Mouse (Mus musculus) kidney, embryonic 16.5 days (tissue): ENCODE data around the gene Olfr455. TPM values are rescaled to one million over a fixed set of nuclear protein-coding genes. Genes with fewer than 3 reads are reported as not detected.

Source experiments
- ATAC-seq: fragments of 200-750 bp; cut with Nextera tagmentation; 2 replicates; pipeline ENCODE4 v1.8.0; 2017; ENCODE audit warnings: moderate TSS enrichment; ENCODE audit not compliant: low FRiP score, low TSS enrichment
- H3K27ac ChIP-seq: fragments of 300-500 bp; sonication (generic); 2 replicates; pipeline ENCODE4 v1.5.1; 2014; ENCODE audit warnings: low read length
- H3K27me3 ChIP-seq: fragments of 300-500 bp; sonication (generic); 2 replicates; pipeline ENCODE4 v1.6.1; 2014; ENCODE audit warnings: low read length, control low read depth, mixed read lengths; ENCODE audit not compliant: insufficient read depth
- H3K36me3 ChIP-seq: fragments of 300-500 bp; sonication (generic); 2 replicates; pipeline ENCODE4 v1.6.1; 2014; ENCODE audit warnings: low read length, control low read depth, mixed read lengths; ENCODE audit not compliant: insufficient read depth
- H3K4me1 ChIP-seq: fragments of 300-500 bp; sonication (generic); 2 replicates; pipeline ENCODE4 v1.6.1; 2014; ENCODE audit warnings: low read length, control low read depth, mixed read lengths; ENCODE audit not compliant: insufficient read depth
- H3K4me2 ChIP-seq: fragments of 300-500 bp; sonication (generic); replicated peaks from 2 replicates; pipeline ENCODE4 v1.6.1; 2014; ENCODE audit warnings: low read depth, low read length
- H3K4me3 ChIP-seq: fragments of 300-500 bp; sonication (generic); 2 replicates; pipeline ENCODE4 v1.5.1; 2014; ENCODE audit warnings: mild to moderate bottlenecking, low read length
- H3K9ac ChIP-seq: fragments of 300-500 bp; sonication (generic); replicated peaks from 2 replicates; pipeline ENCODE4 v1.6.1; 2014; ENCODE audit warnings: low read length
- H3K9me3 ChIP-seq: fragments of 300-500 bp; sonication (generic); 2 replicates; pipeline ENCODE4 v1.6.1; 2016; ENCODE audit warnings: low read length, control low read depth
- WGBS: fragments of 180-500 bp; shearing (Covaris S2); extraction: QIAGEN DNeasy Blood & Tissue Kit; methylation state at CpG from one replicate; pipeline ENCODE4 v1.1.7; 2014; 5-methylcytosine and 5-hydroxymethylcytosine counted together
- polyA plus RNA-seq: library from polyadenylated mRNA; unstranded; fragments of >200 nt; fragmentation: Nextera tagmentation; extraction: Ambion mirVana; gene quantifications from 2 replicates; pipeline ENCODE4 v1.2.1, GENCODE M21; 2015

The Olfr455 gene
- polyA plus RNA-seq, 1 experiment from 2014 or later: not detected

DNA sequence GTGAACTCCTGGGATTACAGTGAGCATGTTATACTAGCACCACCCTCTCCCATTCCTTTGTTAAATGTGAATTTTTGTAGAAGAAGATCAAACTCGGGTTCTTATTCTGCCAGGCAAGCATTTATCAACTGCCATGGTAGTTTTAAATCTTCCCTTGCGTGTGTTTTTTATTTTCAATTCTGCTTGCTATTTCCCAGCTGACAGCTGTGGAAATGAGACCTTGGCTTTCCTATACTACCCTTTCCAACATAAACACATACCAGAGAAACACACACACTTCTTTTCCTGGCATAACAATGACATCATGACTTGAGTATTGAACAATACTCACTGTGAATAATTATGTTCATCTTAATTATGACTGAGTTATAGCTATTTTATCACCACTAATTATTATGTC is 14.9 kb upstream of the Olfr455 start:
- 33% methylated on average over 2 of the region's 2 CpGs for WGBS
- H3K4me2 ChIP-seq: no peak overlapping the region
- H3K4me3 ChIP-seq: no peak overlapping the region
- H3K9ac ChIP-seq: no peak overlapping the region
- no peaks in the 10 kb centered on the region for H3K4me1 ChIP-seq
- H3K27me3 ChIP-seq: no peaks in the 10 kb centered on the region
- no peaks in the 10 kb centered on the region for H3K36me3 ChIP-seq
- H3K27ac ChIP-seq: no peak overlapping the region
- no peak for ATAC-seq
- no peaks in the 10 kb centered on the region for H3K9me3 ChIP-seq

DNA sequence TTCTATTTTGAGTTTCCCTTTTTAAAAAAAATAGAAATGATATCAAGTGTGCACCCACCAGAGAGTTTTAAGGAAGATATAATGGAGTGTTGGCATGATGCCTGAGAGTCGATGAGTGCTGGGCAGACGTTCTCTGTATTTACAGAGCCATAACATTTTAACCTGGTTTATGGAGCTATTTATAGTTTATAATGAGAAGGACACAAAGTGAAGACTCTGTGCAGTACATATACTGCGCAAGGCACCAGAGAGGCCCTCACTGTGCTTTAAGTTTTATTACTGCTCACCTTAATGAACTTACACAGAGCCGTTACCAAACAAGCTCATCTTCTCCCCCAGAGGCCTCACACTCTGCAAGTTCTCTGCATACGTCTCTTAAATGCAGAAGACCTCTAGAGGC is 13.5 kb upstream of the Olfr455 start:
- H3K4me3 ChIP-seq: no peak overlapping the region
- no peak for ATAC-seq
- H3K9me3 ChIP-seq: no peaks in the 10 kb centered on the region
- H3K4me1 ChIP-seq: no peaks in the 10 kb centered on the region
- no peak overlapping the region for H3K27ac ChIP-seq
- no peaks in the 10 kb centered on the region for H3K27me3 ChIP-seq
- H3K36me3 ChIP-seq: no peaks in the 10 kb centered on the region
- no peak overlapping the region for H3K9ac ChIP-seq
- H3K4me2 ChIP-seq: no peak overlapping the region
- WGBS: 56% methylated on average over 5 of the region's 5 CpGs

DNA sequence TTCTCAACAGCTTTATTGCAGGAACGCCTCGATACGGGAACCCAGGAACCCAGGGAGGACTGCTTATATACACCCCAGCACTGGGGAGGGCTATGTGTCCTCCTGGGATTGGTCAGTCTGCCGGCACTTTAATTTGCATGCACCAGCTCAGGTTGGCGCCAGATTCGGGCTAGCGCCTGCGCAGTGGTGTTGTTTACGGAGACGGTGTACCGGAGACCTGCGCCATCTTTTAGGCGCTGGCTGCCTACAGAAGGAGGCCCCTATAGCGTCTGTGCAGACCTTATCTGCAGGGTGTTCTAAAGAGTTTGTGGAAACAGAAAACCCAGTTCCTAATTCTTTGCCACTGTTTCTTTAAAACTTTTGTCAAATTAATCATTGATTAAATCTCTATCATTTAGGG is 11.3 kb upstream of the Olfr455 start:
- Histone ChIP-seq H3K4me1 (no peaks in the 10 kb centered on the region), H3K27me3 (no peaks in the 10 kb centered on the region), H3K4me2 (no peak overlapping the region), H3K27ac (no peak overlapping the region), H3K9ac (no peak overlapping the region), H3K36me3 (no peaks in the 10 kb centered on the region), H3K4me3 (no peak overlapping the region), H3K9me3 (no peaks in the 10 kb centered on the region)
- no peak for ATAC-seq
- WGBS: 96% methylated on average over 14 of the region's 14 CpGs

DNA sequence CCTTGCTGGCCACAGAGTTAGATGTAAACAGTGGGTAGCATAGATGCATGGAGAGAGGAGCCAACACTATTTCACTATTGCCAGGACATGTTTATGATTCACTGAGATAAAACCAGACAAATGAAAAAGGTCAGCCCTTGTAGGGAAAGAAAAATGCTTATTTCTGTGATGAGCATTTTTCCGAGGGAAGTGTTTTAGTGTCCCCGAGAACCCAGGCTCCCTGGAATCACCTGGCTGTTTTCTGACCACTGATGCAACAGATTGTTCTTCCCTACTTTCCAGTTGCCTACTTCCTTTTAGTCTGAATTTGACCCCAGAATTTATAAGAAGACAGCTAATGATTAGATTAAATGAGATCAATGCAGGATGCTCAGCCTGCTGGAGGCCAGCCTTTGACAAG is 1.2 kb downstream of the Olfr455 start:
- no peak overlapping the region for H3K27ac ChIP-seq

DNA sequence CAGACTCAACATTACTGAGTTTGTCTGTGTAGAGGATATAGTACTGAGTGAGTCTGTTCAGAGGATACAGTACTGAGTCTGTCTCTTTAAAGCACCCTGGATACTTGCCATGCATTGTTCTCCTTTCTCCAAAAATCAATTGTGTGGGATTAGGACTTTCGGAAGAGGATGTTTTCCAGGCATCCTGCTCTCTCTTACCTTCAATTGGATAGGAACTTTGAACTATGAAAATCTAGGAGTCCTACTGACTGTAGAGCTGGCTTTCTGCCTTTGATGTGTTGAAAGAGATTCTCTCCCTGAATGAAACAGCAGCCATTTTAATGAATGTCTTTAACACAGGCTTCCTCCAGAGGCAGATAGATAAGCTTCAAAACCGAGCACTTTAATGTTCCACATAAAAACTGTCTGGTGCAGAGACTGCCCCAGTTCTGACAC is 1.9 kb downstream of the Olfr455 start:
- Histone ChIP-seq H3K4me2 (no peak overlapping the region), H3K27ac (no peak overlapping the region), H3K4me1 (peaks cover 5% of the 10 kb centered on the region; the same call in 1 of the 2 replicates), H3K27me3 (no peaks in the 10 kb centered on the region), H3K4me3 (no peak overlapping the region), H3K9ac (no peak overlapping the region), H3K36me3 (no peaks in the 10 kb centered on the region), H3K9me3 (no peaks in the 10 kb centered on the region)
- ATAC-seq: 0 out of 2 replicates have a peak, but pooled peaks have one; percentile 42
- WGBS: 48% methylated on average over 2 of the region's 2 CpGs

More for the DNA sequence above, 1.2 kb downstream of the Olfr455 start:
- no peak overlapping the region for H3K9ac ChIP-seq
- H3K4me3 ChIP-seq: no peak overlapping the region
- H3K4me2 ChIP-seq: no peak overlapping the region
- WGBS: 72% methylated on average over 2 of the region's 2 CpGs
- H3K27me3 ChIP-seq: no peaks in the 10 kb centered on the region
- no peaks in the 10 kb centered on the region for H3K9me3 ChIP-seq
- H3K36me3 ChIP-seq: no peaks in the 10 kb centered on the region
- no peak for ATAC-seq
- H3K4me1 ChIP-seq: peaks cover 5% of the 10 kb centered on the region; the same call in 1 of the 2 replicates

DNA sequence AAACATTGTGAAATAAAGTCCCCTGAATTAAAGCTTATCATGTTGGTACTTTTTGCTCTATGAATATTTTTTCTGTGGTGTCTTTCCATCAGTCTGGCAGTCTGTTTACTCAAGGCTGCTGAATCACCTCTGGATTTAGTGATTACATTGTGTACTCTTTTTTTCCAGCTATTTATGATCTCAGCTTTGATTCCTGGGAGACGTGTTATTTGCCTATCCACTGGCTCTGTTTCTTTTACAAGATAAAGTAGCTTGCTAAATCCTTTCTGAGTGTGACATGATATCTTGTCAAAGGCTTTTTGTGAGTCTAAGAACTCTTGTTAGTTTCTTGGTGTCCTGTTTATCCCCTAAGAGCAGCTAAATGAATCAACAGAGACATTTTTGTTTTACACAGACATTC is 2.5 kb downstream of the Olfr455 start:
- no peak overlapping the region for H3K4me2 ChIP-seq
- H3K9ac ChIP-seq: no peak overlapping the region
- no peak overlapping the region for H3K4me3 ChIP-seq
- no peak overlapping the region for H3K27ac ChIP-seq
- no peaks in the 10 kb centered on the region for H3K36me3 ChIP-seq
- no peaks in the 10 kb centered on the region for H3K9me3 ChIP-seq
- ATAC-seq: no peak
- peaks cover 5% of the 10 kb centered on the region; the same call in 1 of the 2 replicates for H3K4me1 ChIP-seq
- H3K27me3 ChIP-seq: no peaks in the 10 kb centered on the region
- WGBS: 62% methylated on average over 1 of the region's 1 CpGs

DNA sequence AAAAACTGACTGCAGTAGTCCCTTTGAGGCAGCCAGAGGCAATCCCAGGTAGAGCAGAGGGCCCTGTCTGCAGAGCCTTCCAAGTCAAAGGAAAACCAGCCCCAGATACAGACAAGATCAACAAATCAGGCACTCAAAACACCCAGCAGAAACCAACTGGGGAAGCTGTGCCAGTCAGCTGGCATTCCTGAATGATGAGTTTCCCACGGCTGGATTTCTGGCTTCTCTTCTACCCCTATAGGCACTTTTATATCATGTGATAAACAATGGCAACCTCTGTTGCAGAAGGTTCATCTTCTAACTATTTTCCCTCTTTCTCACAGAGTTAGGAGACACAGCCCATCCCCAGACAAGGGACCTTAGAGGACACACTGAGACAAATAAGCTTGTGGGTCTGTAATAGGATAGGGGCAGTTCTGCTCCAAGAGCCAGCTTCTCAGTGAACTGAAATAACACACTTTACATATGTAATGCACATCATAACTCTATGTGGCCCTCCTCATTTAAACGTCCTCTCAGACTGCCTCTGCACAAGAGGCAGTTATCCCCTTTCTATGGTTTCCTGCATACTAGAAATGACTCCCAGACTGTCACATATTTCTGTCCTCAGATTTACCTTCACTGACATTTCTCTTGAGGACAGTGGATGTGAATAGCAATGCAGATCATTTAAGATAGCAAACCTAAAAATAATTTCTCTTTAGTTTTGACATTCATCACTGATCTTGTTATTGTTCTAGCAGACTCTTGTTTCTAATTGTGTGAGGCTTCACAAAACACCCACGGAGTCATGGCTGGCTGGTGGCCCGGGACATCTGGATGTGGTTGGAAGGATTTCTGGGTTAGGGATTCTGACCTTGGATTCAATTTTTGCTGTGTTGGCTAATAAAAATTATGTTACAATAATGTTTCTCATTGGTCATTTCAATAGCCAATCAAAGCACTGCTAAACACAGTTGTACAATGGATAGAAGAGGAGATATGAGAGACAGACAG is 5.1 kb downstream of the Olfr455 start:
- no peak overlapping the region for H3K4me3 ChIP-seq
- H3K4me2 ChIP-seq: no peak overlapping the region
- H3K27me3 ChIP-seq: no peaks in the 10 kb centered on the region
- 33% methylated on average over 4 of the region's 4 CpGs for WGBS
- H3K9ac ChIP-seq: no peak overlapping the region
- peaks cover 5% of the 10 kb centered on the region; the same call in 1 of the 2 replicates for H3K4me1 ChIP-seq
- no peak overlapping the region for H3K27ac ChIP-seq
- no peaks in the 10 kb centered on the region for H3K9me3 ChIP-seq
- no peak for ATAC-seq
- no peaks in the 10 kb centered on the region for H3K36me3 ChIP-seq

DNA sequence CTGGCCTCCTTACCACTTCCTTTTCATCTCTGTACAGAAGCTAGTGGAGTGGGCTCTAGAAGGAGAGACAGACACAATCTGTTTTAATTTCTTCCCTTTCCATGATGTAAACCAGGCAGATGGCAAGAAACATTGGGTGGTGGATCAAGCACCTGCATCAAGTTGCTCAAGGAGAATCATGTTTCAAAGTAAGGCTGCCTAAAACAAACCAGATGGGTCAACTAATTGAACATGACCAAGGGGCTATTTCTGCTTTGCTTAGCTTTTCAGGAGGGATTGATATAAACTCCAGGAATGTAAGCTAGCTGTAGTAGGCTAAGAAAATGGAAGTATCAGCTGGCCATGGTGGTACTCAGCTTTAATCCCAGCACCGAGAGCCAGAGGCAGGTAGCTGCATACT is 6.7 kb downstream of the Olfr455 start:
- no peak for ATAC-seq
- Histone ChIP-seq H3K27ac (no peak overlapping the region), H3K36me3 (no peaks in the 10 kb centered on the region), H3K4me1 (peaks cover 5% of the 10 kb centered on the region; the same call in 1 of the 2 replicates), H3K9ac (no peak overlapping the region), H3K9me3 (no peaks in the 10 kb centered on the region), H3K4me3 (no peak overlapping the region), H3K27me3 (no peaks in the 10 kb centered on the region), H3K4me2 (no peak overlapping the region)
- WGBS: 91% methylated on average over 1 of the region's 1 CpGs

DNA sequence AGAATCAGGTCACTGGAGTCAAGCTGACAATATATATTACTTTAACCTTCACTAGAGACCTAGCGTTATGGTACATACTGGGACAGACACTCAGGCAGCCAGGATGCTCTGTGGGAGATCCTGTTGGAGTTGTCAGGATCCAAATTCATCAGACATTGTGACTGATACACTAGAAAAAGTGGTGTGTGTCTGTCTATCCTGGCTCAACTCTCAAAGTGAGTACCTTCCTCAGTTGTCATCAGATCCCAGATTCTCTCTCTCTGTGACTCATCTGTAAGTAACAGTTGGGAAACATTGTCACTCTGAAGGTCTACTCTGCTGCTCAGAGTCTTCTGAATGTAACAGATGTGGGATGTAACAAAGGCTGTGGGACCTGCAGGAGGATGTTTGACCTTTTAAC is 7.7 kb downstream of the Olfr455 start:
- H3K27ac ChIP-seq: no peak overlapping the region
- ATAC-seq: no peak

DNA sequence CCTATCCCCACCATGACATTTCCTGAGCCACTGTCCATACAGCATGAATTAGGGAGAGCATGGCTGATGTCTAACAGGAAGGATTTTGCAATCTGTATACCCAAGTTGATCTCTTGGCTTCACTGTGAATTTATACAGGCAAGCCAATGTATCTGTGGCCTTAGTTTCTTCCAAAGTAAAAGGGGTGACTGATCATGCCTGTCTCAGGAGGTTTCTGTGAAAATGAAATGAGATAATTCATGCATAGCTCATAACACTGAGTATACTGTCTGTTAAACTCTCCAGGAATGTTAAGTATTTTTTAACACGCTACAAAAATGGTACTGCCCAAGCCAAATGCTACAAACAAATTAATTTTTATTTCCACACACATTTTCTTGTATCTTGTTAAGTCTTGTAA is 33.9 kb downstream of the Olfr455 start:
- Histone ChIP-seq H3K27ac (no peak overlapping the region), H3K27me3 (no peaks in the 10 kb centered on the region), H3K9me3 (no peaks in the 10 kb centered on the region), H3K9ac (no peak overlapping the region), H3K4me2 (no peak overlapping the region), H3K4me3 (no peak overlapping the region), H3K36me3 (no peaks in the 10 kb centered on the region), H3K4me1 (no peaks in the 10 kb centered on the region)
- no peak for ATAC-seq
- WGBS: 76% methylated on average over 1 of the region's 1 CpGs

More for the DNA sequence above, 7.7 kb downstream of the Olfr455 start:
- Histone ChIP-seq H3K4me1 (peaks cover 5% of the 10 kb centered on the region; the same call in 1 of the 2 replicates), H3K27me3 (no peaks in the 10 kb centered on the region), H3K9ac (no peak overlapping the region), H3K9me3 (no peaks in the 10 kb centered on the region), H3K4me2 (no peak overlapping the region), H3K4me3 (no peak overlapping the region), H3K36me3 (no peaks in the 10 kb centered on the region)
- 64% methylated on average over 1 of the region's 1 CpGs for whole genome bisulfite sequencing
